Mouse (Mus musculus) erythroblast, embryonic 14.5 days (primary cell): ENCODE results near the gene Ptprg.

Experiments
- GATA1 ChIP-seq: IDR thresholded peaks from 2 replicates; pipeline ENCODE4 v1.6.1; 2012; ENCODE audit warnings: low read length, inconsistent platforms, mixed read lengths
- TAL1 ChIP-seq: IDR thresholded peaks from 3 replicates; pipeline ENCODE4 v1.6.1; 2012; ENCODE audit warnings: low read length, inconsistent platforms, mixed read lengths

DNA sequence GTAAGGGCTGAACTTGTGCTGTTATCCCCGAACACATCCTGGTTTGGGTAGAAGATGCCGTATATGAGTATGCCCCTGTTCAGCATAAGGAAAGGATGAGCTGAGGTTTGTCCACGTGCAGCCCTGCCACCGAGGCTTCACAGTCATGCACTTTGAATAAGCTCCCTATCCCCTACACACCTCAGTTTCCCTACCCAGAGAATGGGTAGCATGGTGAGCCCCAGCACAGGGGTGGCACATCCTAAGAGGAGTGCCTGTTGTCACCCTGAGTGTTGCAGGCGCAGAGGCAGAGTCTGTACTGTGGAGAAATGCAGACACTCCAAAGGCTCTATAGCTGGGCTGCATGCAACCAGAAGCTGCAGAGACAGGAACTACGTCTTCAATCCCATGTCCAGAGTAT lies 599.4 kb downstream of the Ptprg start:
- TF ChIP-seq TAL1 (no peak), GATA1 (no peak)
